Mouse (Mus musculus): ENCODE results near the gene Cyp4v3.

DNA sequence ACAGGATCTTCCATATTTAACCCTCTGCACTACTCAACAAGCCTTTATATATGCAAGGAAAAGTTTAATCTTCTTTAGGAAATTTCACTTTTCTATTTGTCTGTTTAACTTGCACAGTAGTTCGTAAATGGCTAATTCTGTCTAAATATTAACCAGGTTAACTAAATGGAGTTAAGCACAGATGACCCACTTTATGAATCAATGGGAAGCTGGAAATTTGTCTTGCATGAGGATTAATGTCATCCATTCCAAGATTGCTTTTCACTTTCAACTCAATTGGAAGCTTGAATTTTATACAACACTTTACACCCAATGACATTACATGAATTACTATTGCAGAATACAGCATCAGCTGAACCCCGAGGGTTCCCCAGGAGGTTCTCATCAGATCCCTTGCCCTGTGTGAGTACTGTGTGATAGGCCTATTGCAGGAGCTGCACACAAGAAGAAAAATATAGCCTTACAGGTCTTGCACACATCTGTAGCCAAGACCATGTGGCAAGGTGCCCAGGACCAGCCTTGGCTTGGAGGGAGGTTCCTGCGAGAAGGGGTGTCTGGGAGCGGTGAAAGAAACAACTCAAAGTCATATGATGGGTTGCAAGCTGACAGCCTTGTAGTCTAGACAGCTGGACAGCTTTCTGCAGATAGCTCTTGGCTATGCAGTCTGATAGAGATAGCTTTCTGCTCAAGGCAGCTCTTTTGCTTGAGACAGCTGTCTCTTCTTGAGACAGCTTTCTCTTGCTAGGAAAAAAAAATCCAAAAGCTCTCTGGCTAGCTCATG is 65.2 kb downstream of the Cyp4v3 start:
- TF ChIP-seq HCFC1 (IDR thresholded peaks at IDR 0.05; ENCODE audit: low read depth, low read length) = no peak
- TF ChIP-seq CTCF (IDR thresholded peaks at IDR 0.05 in 2 of 3, conservative IDR thresholded peaks at IDR 0.05 in 1 of 3; ENCODE audit: control insufficient read depth in 1 of 3, insufficient read depth in 1 of 3, low read depth in 2 of 3, low read length in 3 of 3, poor library complexity in 1 of 3, severe bottlenecking in 1 of 3) = no peak
- TF ChIP-seq EP300 (IDR thresholded peaks at IDR 0.05; ENCODE audit: low read depth in 1 of 2, low read length in 2 of 2) = no peak
- TF ChIP-seq POLR2A (IDR thresholded peaks at IDR 0.05; ENCODE audit: control insufficient read depth in 1 of 2, insufficient read depth in 1 of 2, low read depth in 1 of 2, low read length in 2 of 2, poor library complexity in 1 of 2) = no peak

Data from MEL (cell line).